Mouse (Mus musculus) cerebellum, adult 9-11 months (tissue): ENCODE measurements around the gene Acadsb.

ENCODE experiments used
- DNase-seq: peaks from one replicate; pipeline ENCODE4 v3.0.0; 2022

Gene Acadsb

DNA sequence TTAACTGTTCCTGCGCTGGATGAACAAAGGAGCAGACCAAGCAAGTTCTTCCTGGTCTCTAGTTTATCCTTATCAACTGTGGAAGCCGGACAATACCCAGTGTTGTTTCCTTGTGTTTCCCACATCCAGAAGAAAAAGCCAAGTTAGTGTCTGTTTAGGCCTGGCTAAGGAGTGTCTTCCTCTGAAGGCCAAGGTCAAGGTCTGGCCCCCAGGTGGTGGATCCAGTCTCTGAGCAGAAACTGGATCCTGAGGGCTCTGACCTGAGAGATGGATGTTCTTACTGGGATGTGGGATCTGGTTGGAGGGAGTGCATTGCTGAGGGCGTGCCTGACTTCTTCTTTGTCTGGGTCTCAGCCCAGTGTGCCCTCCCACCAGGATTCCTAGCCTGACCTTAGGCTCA, 55.3 kb downstream of the Acadsb start:
- DNase-seq: no peak

GRCm38 (mm10) chr7:131467312-131467711, 56.9 kb downstream of the Acadsb start:
- no peak for DNase-seq

DNA sequence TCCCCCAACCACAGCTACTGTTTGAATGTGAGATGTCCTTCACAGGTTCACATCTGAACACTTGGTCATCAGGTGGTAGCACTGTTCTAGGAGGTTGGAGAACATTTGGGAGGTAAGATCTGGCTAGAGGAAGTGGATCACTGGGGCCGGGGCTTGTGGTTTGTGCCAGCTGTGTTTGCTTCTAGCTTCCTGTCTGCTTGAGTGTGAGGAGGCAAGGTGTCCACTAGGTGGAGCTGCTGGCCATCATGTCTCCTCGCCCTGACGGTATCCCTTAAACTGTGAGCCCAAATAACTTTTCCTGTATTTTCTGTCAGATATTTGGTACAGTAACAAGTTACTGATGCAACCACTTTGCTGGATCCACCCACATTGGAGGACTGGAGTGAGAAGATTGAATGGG, 59.1 kb downstream of the Acadsb start:
- no peak for DNase-seq

DNA sequence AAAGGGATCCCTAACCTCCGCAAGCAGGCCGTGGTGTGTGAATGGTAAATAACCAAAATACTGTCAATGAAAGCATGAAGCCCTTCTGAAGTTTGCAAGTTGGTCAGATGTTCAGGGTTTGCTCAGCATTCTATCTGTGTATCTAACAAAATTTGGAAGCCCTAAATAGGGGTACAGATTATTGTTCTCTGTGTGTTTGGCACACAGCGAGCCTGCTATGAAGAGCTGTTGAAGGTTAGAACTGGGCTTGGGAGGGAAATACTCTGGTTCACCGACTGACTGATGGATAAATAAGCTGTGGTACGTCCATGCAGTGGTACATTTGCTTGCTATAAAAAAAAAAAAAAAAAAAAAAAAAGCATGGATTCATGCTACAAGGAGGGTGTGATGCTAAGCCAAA, 61.1 kb downstream of the Acadsb start:
- DNase-seq: no peak

GRCm38 (mm10) chr7:131477140-131477539, 66.7 kb downstream of the Acadsb start:
- no peak for DNase-seq

DNA sequence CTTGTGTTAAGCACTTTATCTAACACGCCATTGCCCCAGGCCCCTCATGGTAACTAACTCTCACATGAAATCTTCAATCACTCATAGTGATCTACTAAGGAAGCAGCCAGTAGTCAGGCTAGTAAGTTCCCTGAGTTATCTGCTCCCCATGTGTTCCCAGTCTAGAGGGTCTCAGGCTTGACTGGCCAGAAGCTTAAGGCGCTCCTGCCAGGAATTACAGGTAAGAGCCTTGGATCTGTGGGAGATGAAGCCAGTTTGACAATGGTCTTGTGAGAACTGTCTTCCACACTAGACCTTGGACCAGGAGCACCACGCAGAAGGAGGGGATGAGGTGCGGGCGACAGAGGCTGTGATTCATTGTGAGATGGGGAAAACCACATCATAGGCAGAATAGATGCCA, 68.0 kb downstream of the Acadsb start:
- DNase-seq: no peak
